ENCODE assay signal across 10 mouse cellular contexts in genomic region chr13:30913028-30913427, GRCm38 (mm10). TPM values are rescaled to one million over a fixed set of nuclear protein-coding genes. Genes with fewer than 3 reads are reported as not detected.
A peak's percentile ranks its signal among the peaks of the same experiment; 100 is the strongest.
DNase-seq lines count a peak whose midpoint lies in the region; ATAC-seq lines count a peak whose summit lies in the region.
"Had no signal": no experiment of that assay in that cellular context is flagged by ENCODE, and none has a peak within 500 bp of the region (broad histone marks: within the 10 kb centered on the region; RNA-seq: fewer than 3 reads in every experiment).

No protein-coding gene starts in this region.

- no peak for ATAC-seq in forebrain, embryonic 14.5 days
- ATAC-seq in forebrain, embryonic 16.5 days: no peak
- peak; percentile 56 for ATAC-seq in lung, embryonic 16.5 days (ENCODE audit: low read depth)
- peak; percentile 69; the same call in 1 of the 2 replicates for ATAC-seq in embryonic facial prominence, embryonic 12.5 days (ENCODE audit: insufficient number of reproducible peaks, insufficient read depth, low FRiP score, low TSS enrichment)

- H3K4me2 ChIP-seq in forebrain, embryonic 14.5 days (ENCODE audit: low read length): no peak overlapping the region
- H3K4me2 ChIP-seq in forebrain, embryonic 16.5 days (ENCODE audit: low read length): no peak overlapping the region
- no peak overlapping the region for H3K4me2 ChIP-seq in lung, embryonic 16.5 days (ENCODE audit: low read depth, low read length)
- H3K4me2 ChIP-seq in embryonic facial prominence, embryonic 12.5 days (replicated peaks): no peak overlapping the region
- H3K4me2 ChIP-seq: heart, embryonic 11.5 days; liver, embryonic 11.5 days had no signal

- no peak overlapping the region for H3K4me3 ChIP-seq in forebrain, embryonic 14.5 days (ENCODE audit: low read depth, low read length)
- no peak overlapping the region for H3K4me3 ChIP-seq in forebrain, embryonic 16.5 days (replicated peaks; ENCODE audit: low read length)
- no peak overlapping the region for H3K4me3 ChIP-seq in lung, embryonic 16.5 days (ENCODE audit: low read length)
- H3K4me3 ChIP-seq in embryonic facial prominence, embryonic 12.5 days: no peak overlapping the region

- H3K4me1 ChIP-seq in forebrain, embryonic 14.5 days (ENCODE audit: control insufficient read depth, insufficient read depth, low read length): no peaks in the 10 kb centered on the region
- no peaks in the 10 kb centered on the region for H3K4me1 ChIP-seq in forebrain, embryonic 16.5 days (replicated peaks; ENCODE audit: control insufficient read depth, insufficient read depth, low read length)
- H3K4me1 ChIP-seq in lung, embryonic 16.5 days (replicated peaks; ENCODE audit: control insufficient read depth, insufficient read depth, low read length): peaks cover 4% of the 10 kb centered on the region
- peaks cover 8% of the 10 kb centered on the region for H3K4me1 ChIP-seq in embryonic facial prominence, embryonic 12.5 days

- no peak overlapping the region for H3K27ac ChIP-seq in forebrain, embryonic 14.5 days (ENCODE audit: low read depth, low read length)
- H3K27ac ChIP-seq in forebrain, embryonic 16.5 days (ENCODE audit: low read length): no peak overlapping the region
- H3K27ac ChIP-seq in lung, embryonic 16.5 days (ENCODE audit: low read length): peak overlapping the region; percentile 37
- H3K27ac ChIP-seq in embryonic facial prominence, embryonic 12.5 days: no peak overlapping the region

- no peaks in the 10 kb centered on the region for H3K9me3 ChIP-seq in forebrain, embryonic 14.5 days (replicated peaks; ENCODE audit: control insufficient read depth, low read length)
- no peaks in the 10 kb centered on the region for H3K9me3 ChIP-seq in forebrain, embryonic 16.5 days (ENCODE audit: control insufficient read depth, low read length)
- H3K9me3 ChIP-seq in lung, embryonic 16.5 days (ENCODE audit: control insufficient read depth, low read length): no peaks in the 10 kb centered on the region
- H3K9me3 ChIP-seq in embryonic facial prominence, embryonic 12.5 days: no peaks in the 10 kb centered on the region

- 59% methylated on average over 4 of the region's 4 CpGs for WGBS in forebrain, embryonic 14.5 days
- 37% methylated on average over 4 of the region's 4 CpGs for WGBS in forebrain, embryonic 16.5 days
- WGBS in lung, embryonic 16.5 days: 18% methylated on average over 4 of the region's 4 CpGs
- WGBS in embryonic facial prominence, embryonic 12.5 days: 6% methylated on average over 4 of the region's 4 CpGs

- H3K27me3 ChIP-seq in forebrain, embryonic 14.5 days (replicated peaks; ENCODE audit: control insufficient read depth, insufficient read depth, low read length): no peaks in the 10 kb centered on the region
- H3K27me3 ChIP-seq in forebrain, embryonic 16.5 days (replicated peaks; ENCODE audit: control insufficient read depth, insufficient read depth, low read length): no peaks in the 10 kb centered on the region
- H3K27me3 ChIP-seq in lung, embryonic 16.5 days (ENCODE audit: control insufficient read depth, insufficient read depth, low read depth, low read length): no peaks in the 10 kb centered on the region
- no peaks in the 10 kb centered on the region for H3K27me3 ChIP-seq in embryonic facial prominence, embryonic 12.5 days

- no peak overlapping the region for H3K9ac ChIP-seq in forebrain, embryonic 14.5 days (ENCODE audit: low read length)
- no peak overlapping the region for H3K9ac ChIP-seq in forebrain, embryonic 16.5 days (replicated peaks; ENCODE audit: low read depth, low read length)
- no peak overlapping the region for H3K9ac ChIP-seq in lung, embryonic 16.5 days (ENCODE audit: low read length)
- no peak overlapping the region for H3K9ac ChIP-seq in embryonic facial prominence, embryonic 12.5 days

- DNase-seq in forebrain, embryonic 14.5 days (ENCODE audit: low spot score): peak; percentile 4
- no peak for DNase-seq in lung, adult 18-20 months
- DNase-seq in retina, embryonic 14.5 days (ENCODE audit: low spot score): peak; percentile 35
- no peak for DNase-seq in adrenal gland, postnatal 14 days
- DNase-seq in adipocyte (ENCODE audit: low spot score): no peak

- H3K36me3 ChIP-seq in forebrain, embryonic 14.5 days (ENCODE audit: control insufficient read depth, insufficient read depth, low read length): 0 out of 2 replicates have a peak, but pooled peaks cover 3% of the 10 kb centered on the region
- no peaks in the 10 kb centered on the region for H3K36me3 ChIP-seq in forebrain, embryonic 16.5 days (ENCODE audit: control insufficient read depth, insufficient read depth)
- H3K36me3 ChIP-seq in lung, embryonic 16.5 days (ENCODE audit: control insufficient read depth, insufficient read depth, low read length): peaks cover 2% of the 10 kb centered on the region; the same call in 1 of the 2 replicates
- H3K36me3 ChIP-seq in embryonic facial prominence, embryonic 12.5 days: no peaks in the 10 kb centered on the region

RNA-seq across cellular contexts. Expression of gene Hus1b, which starts 34.5 kb away (rescaled TPM):
- polyA plus RNA-seq in forebrain, embryonic 14.5 days (2014; fragmentation: Nextera tagmentation; extraction: Ambion mirVana): 0.14 TPM in 1 of 2 replicates, not detected in the other
- not detected in 2 replicates for polyA plus RNA-seq in forebrain, embryonic 16.5 days (2015; fragmentation: Nextera tagmentation; extraction: Ambion mirVana)
- not detected in 2 replicates for polyA plus RNA-seq in lung, embryonic 16.5 days (2015; fragmentation: Nextera tagmentation; extraction: Ambion mirVana)
- 0.14 TPM in 1 of 2 replicates, not detected in the other for polyA plus RNA-seq in embryonic facial prominence, embryonic 12.5 days (2016; fragmentation: Nextera tagmentation; extraction: Ambion mirVana)
- total RNA-seq in adrenal gland, postnatal 14 days (2021): 0.30 TPM in 2 replicates
- polyA plus RNA-seq: heart, embryonic 11.5 days; liver, embryonic 11.5 days had no signal

Comparison
In these comparisons a context has a peak if more than half of its experiments do, and no peak if none do; other contexts are left out.
1. ATAC-seq: peak in lung, embryonic 16.5 days (single experiment) and embryonic facial prominence, embryonic 12.5 days (single experiment); none in forebrain, embryonic 14.5 days (single experiment) and forebrain, embryonic 16.5 days (single experiment).
2. DNase-seq: peak in forebrain, embryonic 14.5 days (single experiment) and retina, embryonic 14.5 days (single experiment); none in lung, adult 18-20 months (0 of 2), adrenal gland, postnatal 14 days (single experiment) and adipocyte (single experiment).